Mouse (Mus musculus): ENCODE measurements at regions not wholly inside any gene's neighbourhood (a gene's known extent, or its start where the extent isn't known, plus 50 kb on each side); places are given as distances from the start of the nearest gene placed in this dataset.
A peak's percentile ranks its signal among the peaks of the same experiment; 100 is the strongest.
"Not testable (repeated sequence)": the region's sequence is repeated elsewhere in the genome, so short reads cannot be mapped to it uniquely, and the experiment has no call there.

DNA sequence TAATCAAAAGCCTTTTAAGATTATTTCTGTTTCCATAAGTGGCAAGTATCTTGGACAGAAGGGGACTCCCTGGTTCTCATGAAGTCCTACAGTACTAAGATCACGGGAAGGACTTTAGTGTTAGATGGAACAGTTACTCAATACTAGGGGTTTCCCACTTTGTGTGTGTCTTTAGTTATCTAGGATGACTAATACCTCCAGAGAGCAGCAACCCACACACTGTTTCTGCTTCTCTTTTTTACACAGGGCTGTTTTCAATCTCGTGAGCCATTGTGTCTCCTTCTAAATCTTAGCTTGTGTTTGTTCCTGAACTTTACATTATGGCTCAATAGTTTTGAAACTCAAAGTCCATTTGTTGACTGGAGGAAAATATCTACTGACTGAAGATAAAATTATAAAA lies 496.5 kb upstream of the Impg1 start:
- DNase-seq (ENCODE audit: low read depth, low spot score), result no peak

DNA sequence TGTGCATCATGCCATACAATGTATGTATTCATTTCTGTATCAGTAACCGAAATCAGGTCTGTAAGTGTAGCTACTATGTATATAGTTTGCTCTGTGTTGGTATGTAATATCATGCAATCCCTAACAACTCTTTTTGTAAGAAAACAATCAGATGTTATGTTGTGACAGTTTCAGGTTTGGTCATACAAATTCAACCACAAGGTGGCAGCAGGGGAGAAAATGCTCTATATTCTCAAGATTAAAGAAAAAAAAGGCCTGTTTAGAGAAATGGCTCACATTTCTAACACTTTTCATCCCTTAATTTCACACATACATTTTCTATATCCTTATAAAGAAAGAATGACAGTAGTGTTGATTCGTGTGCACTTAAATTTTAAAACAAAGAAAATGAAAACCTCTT lies 477.7 kb upstream of the Impg1 start:
- DNase-seq (ENCODE audit: low read depth, low spot score), result peak; percentile 45

DNA sequence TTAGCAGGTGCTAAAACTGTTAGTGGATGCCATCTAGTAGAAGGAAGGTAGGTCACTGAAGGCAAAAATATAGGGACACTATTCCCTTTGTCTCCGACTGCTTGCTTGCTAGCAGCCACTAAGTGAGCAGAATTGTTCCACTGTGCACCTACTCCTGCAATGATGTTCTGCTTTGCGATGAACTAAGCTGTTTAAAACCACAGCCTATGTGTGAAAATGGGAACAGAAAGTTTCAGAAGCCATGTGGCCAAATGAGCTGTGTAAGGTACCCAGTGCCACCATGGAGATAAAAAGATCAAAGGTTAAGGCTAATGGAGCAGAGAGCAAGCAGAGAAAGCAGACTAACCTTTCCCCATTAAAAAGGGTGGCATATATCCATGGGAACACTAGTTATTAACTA lies 476.1 kb upstream of the Impg1 start:
- DNase-seq (ENCODE audit: low read depth, low spot score), result no peak

DNA sequence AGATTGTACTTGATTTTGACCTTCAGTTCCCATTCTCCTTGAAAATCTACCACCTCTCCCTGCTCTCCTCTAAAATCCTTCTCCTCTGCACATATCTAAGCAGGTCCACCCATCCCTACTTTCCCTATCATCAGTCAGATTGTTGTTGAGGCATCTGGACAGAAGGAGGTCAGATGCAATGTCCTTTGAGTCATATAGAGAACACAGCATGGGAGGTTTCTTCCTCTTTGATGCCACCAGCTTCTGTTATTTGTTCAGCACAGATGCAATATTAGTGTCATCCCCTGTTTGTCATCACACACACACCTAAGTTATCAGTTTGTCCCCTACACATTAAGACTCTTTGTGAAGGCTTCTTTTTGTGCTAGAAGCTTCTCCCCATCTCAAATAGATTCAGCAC lies 473.0 kb upstream of the Impg1 start:
- DNase-seq (ENCODE audit: low read depth, low spot score), result no peak

DNA sequence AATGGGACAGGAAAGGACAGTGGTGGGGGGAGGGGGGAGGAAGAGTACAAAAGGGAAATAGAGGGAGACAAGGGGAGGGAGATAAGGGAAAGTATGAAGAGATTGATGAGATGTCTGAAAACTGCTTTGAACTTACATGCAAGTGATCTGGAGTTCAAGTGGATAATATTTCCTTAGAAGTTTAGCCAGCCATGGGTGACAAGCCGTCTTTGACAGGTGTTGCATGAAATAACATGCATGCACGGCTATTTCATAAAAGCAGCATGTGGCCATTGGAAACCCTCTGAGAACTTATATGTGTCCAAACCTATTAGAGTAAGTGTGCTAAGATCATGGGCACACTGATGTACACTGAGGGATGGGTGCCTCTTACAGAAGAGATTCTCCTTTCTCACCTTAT lies 465.3 kb upstream of the Impg1 start:
- DNase-seq (ENCODE audit: low read depth, low spot score), result no peak

DNA sequence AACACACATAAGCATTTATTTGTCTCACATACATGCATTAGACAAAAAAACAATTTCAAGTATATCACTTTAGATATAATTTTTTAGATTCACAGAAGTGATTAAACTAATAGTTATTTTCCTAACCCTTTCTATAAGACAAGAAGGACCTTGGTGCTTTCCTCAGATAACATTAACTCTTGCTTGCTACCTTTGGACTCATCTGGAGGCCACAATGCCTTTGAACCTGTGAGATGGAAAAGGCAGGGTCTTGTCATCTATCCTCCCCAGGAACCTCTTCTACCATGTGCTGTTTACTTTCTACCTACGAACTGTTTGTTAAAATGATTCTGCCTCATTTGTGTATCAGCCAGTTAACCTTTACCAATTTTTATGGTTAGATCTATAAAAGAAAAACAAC lies 455.0 kb upstream of the Impg1 start:
- DNase-seq (ENCODE audit: low read depth, low spot score), result no peak

DNA sequence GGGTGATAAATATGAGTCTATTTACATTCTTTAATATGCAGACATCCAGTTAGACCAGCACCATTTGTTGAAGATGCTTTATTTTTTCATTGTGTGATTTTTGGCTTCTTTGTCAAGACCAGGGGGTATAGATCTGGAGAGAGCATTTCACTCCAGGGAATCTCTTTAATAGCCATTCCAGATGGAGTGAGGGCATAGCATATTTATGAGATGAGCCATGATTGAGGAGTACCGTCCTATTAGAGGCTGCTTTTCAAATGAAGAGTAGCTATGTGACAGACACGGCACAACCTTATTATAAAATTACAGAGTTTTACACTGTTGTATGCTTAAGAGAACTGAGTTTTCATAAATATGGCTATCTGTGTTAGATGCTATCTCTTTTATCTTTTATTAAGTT lies 448.6 kb upstream of the Impg1 start:
- no peak for DNase-seq (ENCODE audit: low read depth, low spot score)

DNA sequence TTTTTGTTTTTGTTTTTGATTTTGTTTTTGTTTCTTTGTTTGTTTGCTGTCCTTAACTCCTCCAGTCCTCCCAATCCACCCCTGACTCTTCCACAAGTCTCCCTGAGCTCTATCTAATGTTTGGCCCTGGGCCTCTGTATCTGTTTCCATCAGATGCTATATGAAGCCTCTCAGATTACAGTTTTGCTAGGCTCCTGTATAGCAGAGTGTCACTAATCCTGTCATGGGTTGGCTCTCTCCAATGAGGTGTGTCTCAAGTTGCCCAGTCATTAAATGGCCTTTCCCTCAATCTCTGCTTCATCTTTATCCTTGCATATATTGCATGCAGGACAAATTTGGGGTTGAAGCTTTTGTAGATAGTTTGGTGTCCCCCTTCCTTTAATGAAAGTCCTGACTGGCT lies 446.9 kb upstream of the Impg1 start:
- no peak for DNase-seq (ENCODE audit: low read depth, low spot score)

DNA sequence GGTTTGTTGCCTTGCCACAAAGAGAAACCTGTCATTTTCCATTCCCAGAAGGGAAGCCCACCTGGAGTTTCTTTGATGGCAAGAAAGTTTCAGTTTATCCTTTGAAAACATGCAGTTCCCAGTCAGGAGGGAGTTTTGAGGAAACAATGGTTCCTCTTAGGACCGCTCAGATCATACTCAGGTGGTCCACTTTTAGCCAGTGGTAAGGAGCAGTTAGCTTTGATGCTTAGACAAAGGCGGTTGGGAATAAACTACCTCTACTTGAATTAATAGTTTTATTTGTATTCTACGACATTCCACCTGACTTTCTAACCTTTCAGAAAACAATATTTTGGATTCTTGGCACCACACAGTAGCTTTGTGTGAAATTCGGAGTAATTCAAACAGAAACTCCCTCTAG lies 401.5 kb upstream of the Impg1 start:
- DNase-seq (ENCODE audit: low read depth, low spot score), result no peak

DNA sequence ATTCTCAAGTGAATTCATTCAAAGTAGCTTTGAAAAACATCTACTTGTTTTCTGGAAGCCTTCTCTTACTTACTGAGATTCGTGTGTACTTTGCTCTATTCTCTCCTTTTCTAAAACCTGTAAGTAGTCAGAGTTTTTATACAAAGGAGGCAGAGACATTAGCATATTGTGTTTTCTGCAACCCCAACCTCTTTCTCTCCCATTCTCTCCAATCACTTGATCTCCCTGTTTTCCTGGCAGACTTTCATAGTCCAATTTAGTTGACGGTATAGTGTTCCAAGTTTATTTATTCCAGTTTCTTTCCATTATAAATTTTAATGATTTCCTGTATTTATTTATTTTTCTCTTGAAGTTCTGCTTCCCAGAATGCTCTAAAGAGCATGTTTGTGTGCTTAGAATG lies 393.7 kb upstream of the Impg1 start:
- no peak for DNase-seq (ENCODE audit: low read depth, low spot score)

DNA sequence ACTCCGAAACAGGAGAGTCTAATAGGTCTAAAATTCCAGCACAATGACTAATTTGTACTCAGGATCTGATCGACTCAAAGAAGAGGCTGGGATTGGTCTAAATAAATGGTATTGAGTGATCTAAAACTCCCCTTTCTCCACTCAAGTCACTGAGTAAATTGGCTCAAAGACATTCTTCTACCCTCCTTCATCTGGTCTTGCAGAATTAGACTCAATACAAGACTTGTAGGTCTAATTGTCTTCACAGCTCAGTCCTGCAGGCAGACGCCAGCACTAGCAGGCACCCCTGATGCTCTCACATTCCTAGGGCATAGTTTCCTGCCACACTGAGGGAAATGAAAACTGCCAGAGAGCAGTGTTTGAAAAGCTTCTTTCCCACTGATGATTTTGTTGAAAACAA lies 382.9 kb upstream of the Impg1 start:
- no peak for DNase-seq (ENCODE audit: low read depth, low spot score)

DNA sequence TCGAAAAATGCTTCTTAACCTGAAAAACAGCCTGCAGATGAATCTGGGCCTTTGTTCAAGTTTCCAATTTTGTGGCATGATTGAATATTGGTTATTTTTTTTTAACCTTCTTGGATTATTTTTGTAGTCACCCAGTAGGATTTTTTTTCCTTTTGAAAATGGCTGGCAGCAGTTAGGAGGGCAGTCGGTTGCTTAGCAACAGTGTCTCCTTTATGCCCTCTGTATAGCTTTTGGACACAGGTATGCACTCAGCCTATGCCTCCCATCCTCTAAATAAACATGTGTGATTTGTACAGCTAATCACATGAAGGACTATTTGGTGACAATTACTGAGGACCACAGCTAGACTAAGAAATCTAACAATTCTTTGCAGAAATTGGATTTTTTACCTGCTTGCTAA lies 367.5 kb upstream of the Impg1 start:
- DNase-seq (ENCODE audit: low read depth, low spot score), result no peak

DNA sequence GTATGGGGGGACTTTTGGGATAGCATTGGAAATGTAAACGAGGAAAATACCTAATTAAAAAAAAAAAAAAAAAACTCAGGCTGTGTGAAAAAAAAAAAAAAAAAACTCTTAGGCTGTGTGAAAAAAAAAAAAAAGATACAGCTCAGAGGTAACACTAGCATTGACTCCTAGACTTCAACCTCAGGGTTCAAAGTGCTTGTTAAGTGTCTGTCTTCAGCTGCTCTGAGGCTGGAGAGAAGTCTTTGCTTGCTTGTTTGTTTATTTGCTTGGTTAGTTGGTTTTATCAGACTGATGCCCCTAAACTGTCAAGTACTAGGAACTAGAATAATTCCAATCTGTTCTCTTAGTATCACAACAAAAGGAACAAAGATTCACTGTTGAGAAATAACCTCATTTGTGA lies 360.1 kb upstream of the Impg1 start:
- no peak for DNase-seq (ENCODE audit: low read depth, low spot score)

DNA sequence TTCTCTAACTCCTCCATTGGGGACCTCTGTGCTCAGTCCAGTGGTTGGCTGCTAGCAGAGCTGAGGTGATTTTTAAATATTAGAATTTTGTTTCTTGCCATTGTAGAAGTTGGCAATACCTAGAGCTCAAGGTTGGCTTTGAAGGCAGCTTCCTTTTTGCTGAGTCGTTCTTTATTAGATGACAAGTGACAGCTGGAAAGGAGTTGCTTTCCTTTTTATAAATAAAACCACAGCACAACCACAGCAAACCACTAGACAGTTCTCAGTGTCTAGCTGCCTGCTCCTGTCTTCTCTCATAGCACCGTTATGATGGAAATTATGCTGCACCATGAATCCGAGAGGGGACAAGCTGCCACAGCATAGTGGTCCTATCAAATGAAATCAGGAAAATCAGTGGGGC lies 354.8 kb upstream of the Impg1 start:
- no peak for DNase-seq (ENCODE audit: low read depth, low spot score)

DNA sequence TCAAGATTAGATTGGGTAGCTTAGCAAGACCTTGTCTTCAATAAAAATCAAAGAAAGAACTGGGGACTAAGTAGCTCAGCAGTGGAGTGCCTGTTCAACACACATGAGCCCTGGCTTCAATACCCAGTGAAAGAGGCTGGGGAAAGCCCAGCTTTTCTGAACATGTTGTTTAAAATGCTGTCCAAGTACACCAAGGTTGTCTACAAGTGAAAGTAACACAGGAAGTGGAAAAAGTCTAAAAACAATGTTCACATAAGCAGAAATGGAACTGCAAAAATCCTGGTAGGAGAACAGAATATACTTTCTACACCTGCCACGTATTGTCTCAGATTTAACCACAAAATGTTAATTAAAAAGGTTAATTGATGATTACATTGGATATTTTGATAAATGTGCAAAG lies 353.8 kb upstream of the Impg1 start:
- no peak for DNase-seq (ENCODE audit: low read depth, low spot score)

DNA sequence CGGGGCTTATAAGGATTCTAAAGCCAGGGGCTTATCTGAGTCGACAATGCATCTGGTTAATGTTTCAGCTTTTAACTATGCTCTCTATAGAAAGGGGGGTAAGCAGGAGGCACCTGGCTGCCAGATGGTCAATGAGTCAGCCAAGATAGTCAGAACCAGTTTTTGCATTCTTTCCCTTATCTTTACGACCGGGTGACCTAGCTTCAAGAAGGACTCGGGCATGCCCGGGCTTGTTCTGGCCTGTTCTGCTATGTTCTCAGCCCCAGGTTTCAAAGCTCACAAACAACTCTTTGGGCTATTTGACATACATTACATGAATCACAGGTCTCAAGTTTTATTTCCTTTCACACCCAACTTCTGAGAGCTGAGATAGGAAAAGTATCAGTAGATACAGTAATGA lies 348.6 kb upstream of the Impg1 start:
- DNase-seq (ENCODE audit: low read depth, low spot score), result not testable (repeated sequence)

DNA sequence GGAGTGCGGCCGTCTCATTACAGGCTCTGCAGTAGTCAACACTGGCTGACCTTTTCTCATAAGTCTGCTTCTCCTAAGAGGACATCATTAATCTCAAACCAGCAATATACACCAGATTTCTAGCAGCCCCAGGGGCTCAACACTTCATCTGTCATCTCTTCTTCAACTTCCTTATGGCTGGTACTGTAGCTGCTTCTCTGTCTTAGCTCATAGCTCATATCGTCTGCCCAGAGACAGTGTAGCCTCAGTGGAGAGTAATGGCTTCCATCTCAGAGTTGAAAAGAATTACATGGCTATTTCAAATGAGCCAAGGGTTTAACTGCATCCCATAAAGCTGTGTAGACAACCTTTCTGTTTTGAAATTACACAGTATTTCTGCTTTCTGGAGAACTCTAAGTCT lies 326.2 kb upstream of the Impg1 start:
- no peak for DNase-seq (ENCODE audit: low read depth, low spot score)

DNA sequence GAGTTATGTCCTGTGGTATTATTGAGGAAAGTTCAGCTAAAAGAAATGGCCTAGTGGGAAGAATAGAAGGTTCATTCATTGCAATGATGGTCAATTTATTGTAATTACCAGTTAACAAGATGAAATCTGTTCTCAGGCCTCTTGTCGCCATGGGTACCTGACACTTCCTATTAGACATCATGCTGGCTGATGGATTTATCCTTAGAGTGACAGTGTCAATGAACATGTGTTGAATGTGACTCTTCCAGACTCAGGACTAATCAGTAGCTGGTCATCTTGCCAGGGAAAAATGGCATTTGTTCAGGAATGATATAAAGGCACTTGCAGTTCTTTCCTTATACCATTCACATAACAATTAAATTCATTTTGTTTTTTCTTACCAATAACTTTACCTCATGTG lies 309.3 kb upstream of the Impg1 start:
- no peak for DNase-seq (ENCODE audit: low read depth, low spot score)

DNA sequence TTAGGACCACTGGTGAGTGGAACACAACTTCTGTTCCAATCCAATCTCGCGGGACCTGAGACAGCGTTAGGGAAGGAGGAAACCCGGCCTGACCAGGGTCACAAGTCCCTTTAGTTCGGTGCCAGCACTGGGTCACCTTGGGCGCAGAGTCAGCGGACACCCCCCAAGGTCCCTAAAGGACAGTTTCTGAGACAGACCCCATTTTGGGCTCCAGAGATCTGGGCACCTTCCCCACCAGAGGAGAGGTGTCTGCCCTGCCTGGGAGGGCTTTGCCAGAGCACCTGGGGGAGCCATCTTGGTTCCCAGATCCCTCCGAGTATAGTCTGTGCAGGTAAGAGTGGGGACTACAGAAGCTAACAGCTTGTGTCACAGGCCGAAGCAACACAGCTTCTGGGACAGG lies 270.5 kb upstream of the Impg1 start:
- DNase-seq (ENCODE audit: low read depth, low spot score), result not testable (repeated sequence)

DNA sequence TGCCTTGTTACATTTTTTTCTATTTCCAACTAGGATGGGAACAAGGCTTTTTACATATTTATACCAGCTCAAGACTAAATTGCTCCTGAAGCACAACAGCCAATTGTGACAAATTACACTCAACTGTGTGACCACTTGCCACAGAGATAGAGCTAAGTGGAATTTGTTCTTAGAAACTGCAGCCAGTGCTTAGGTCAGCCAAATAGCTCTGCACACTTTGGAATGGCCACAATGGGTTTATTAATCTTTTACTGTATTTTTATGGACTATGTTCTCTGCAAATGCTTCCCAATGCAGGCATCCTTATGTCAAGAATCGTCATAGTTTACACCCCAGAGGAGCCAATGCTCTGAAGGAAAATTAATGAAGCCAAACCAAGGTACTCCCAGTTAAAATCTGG lies 267.7 kb upstream of the Impg1 start:
- no peak for DNase-seq (ENCODE audit: low read depth, low spot score)

DNA sequence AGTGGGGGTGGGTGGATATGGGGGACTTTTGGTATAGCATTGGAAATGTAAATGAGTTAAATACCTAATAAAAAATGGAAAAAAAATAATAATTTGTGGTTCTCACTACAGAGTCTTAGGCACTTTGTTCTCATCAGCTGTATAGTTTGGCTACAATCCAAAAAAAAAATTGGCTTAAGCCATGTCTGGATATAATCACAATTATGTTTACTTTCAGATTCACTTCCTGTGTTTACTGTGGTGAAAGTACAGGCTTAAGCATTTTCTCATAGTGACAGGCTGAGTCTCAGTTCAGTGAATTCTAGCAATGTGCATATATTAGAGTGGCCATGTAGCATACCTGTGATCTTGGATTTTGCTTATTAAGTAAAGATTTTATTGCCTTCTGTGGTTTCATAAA lies 258.4 kb upstream of the Impg1 start:
- no peak for DNase-seq (ENCODE audit: low read depth, low spot score)

DNA sequence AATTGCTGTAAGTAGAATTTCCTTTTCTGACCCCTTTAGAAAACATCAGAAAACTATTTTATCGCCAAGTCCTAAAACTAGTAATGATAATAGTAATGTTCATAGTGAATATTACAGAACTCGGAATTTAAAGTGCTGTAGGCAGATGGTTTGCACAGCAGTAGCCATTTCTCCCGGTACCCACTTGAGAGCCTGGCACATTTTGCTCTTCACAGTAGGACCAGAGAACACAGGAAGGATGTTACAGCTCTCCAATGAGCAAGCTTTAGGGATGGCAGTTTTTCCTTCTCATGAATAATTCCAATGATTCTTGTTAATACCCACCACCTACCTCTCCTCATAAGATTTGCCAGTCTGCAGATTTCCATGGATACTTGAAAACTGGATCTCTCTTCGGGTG lies 253.2 kb upstream of the Impg1 start:
- no peak for DNase-seq (ENCODE audit: low read depth, low spot score)

DNA sequence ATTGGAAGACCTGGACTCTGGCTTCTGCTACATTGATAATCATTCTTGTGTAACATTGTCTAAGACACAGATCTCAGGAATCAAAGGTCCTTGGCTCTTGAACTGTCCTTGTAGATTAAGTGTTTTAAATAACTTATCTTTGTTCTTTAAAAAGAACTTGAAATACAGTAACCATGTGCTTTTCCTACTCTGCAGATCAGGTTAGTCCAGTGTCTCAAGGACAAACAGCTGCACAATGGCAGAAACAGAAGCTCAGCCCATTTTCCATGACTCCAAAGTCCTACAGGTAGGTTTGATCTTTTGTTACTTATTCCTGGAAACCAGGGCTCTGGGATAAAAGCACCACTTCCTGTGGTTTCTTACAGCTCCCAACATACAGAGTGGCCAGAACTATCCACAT lies 244.5 kb upstream of the Impg1 start:
- no peak for DNase-seq (ENCODE audit: low read depth, low spot score)

DNA sequence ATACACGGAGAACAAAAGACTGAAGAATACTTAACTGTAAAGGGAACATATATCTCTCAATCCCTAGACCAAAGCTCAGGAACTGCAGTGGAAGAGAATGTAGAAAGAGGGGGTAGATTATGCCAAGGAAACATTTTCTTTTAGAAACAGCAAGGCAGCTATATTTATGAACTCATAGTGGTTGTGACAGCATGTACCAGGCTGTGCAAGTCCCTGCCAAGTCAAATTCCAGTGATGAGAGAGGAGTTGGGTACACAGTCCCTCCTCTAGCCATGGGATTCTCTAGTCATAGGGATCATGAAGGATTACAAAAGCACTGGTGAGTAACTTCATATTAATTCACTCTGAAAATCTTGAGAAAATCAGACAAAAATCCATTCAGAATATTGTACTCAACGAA lies 240.0 kb upstream of the Impg1 start:
- DNase-seq (ENCODE audit: low read depth, low spot score), result no peak

DNA sequence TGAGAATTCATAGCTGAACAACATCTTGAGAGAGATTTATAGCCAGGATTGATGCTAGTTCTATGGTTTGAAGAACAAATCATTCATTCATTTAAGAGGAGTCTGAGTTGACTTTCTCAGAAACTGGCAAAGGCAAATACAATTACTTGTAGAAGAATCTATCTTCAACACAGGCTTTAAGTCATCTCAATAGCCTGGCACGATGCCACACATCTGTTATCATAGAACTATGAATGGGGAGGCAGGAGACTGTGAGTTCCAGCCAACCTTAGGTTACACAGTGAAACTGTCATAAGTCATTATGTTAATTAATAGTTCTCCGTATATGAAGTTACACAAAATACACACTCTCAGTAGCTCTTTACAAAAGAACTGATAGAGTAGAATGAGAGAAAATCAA lies 231.9 kb upstream of the Impg1 start:
- no peak for DNase-seq (ENCODE audit: low read depth, low spot score)

All from 3T3-L1 (cell line).